Mouse (Mus musculus) kidney, adult 9 months (tissue): ENCODE data around the gene Gm43064.
"Not testable (repeated sequence)": the region's sequence is repeated elsewhere in the genome, so short reads cannot be mapped to it uniquely, and the experiment has no call there.

Experiments used
- DNase-seq: peaks from one replicate; pipeline ENCODE4 v3.0.0; 2022

Gene Gm43064

DNA sequence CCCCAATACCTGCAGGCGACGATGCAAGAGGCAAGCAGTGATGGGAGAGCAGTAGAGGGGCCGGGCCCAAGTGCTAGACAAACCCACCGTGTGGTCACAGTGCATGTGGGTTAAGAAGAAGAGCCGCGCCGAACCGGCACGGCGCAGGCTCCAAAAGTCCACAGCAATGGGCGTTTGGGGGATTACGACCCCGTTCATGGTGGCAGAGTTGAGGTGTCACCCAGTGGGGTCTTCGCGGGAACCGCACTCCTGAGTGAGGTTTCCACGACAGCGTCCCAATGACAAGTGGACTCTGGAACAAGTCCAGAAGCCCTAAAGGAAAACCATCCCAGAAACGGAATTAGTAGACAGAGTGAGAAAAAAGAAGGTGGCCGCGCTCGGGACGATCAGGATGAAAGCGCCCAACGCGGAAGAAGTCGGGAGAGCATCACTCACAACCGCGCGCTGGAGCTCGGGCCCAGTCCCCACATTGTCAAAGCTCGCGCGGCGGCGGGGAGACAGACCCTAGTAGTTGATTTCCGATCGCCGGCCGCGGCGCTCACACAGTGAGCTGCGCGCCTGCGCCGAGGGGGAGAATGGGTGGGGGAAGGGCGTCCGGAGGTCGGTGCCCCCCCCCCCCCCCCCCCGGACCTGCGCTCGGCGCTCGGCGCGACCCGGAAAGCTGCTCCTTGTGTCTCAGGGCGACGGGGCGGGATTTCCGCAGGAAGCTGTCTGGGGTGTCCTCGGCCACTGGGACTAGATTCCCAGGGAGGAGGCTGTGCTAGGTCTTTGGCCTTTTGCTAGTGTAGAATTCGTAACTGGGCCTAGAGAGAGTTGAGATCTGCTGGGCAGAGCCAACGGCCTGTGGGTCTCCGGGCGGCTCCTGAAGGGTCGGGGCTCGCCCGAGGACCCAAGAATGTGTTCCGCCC is at the start of gene Gm43064, which contains the start of the genes Dclre1b and Ap4b1:
Gene Gm43064, plus strand, starts transcription at position 683 of the 908 bp plus-strand sequence.
Gene Dclre1b, minus strand, starts transcription at position 554 of the 908 bp plus-strand sequence.
Gene Ap4b1, plus strand, starts transcription at position 630 of the 908 bp plus-strand sequence.
- peak; percentile 90 for DNase-seq

- no peak for DNase-seq
Measured at GRCm38 (mm10) chr3:103766789-103767188, 42.6 kb upstream of the Gm43064 start.

DNA sequence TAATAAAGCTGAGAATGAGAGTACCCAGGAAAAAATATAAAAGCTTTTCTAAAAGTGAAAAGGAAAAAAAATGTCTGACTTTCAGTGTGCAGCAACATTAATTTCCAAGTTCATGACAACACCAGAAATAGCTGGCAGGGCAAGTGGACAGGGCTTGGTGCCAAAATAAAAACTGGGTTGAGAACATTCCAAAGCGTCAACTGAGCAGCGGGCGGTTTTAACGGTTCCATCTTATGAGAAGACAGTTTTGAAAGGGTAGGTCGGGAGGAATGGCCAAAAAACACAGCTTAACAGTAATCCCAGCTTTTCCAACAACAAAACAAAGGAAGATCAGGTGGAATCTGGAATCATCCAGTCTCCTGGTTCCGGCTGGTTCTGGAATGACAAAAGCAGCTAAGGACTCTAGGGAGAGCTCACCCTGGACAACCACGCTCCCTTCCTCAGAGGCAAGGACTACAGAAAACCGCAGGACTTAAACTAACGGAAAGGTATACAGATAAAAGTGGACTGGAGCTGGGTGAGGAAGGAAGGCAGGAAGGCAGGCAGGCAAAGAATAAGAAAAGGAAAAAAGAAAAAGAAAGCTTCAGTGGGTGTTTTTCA is 37.7 kb upstream of the Gm43064 start:
- peak; percentile 92 for DNase-seq

- DNase-seq: peak; percentile 69
Measured at GRCm38 (mm10) chr3:103772846-103773245, 36.5 kb upstream of the Gm43064 start.

DNA sequence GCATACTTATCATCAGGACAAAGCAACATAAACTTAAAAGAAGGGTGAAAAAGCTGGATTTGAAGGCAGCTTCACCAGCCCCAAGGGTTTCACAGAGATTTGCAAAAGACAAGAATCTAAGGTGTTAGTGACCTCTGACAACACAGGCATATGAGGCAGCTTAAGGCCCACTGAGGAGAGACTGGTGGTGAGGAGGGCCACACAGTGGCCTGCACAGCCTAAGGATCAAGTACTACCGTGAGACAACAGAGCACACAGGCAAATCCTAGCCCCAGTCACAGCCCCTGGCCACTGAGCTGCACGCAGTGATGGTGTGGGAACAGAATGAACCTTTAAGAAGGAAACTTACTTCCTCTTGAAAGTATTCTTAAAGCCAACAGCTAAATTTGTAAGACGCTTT is 35.9 kb upstream of the Gm43064 start:
- DNase-seq: no peak

DNA sequence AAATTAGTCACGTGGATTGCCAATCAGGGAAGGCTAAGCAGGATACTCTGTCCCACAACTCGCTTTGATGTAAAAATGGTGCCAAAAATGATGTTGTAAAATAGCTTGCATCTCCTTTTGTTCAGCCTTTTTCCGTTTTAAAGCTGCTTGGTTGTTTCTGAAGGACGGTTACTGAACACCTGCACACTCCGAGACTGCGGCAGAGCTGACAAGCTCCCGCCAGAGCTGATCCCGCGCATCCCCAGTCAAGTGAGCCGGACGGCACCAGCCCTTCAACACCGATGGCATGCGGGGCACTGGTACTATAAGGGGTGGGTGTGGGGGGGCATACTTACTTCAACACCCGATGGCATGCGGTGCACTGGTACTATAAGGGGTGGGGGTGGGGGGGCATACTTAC is 35.4 kb upstream of the Gm43064 start:
- no peak for DNase-seq

DNA sequence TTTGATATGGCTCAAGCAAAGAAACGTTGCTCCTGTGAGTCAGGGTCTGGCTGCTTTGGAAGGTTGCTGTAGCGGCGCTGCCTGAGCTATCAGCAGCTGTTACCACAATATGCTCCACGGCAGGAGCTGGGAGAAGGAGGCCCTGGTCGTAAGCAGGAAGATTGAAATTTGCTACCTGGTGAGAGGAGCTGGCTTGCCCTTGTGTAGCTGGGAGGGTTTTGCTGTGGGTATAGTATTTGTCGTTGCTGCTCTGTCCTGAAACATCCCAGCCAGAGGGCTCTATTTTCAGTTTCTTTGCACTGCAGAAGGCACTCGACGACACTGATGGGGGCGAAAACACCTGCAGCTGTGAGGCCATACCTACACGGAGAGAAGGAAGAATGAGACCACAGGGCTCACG is 31.4 kb upstream of the Gm43064 start:
- no peak for DNase-seq

DNA sequence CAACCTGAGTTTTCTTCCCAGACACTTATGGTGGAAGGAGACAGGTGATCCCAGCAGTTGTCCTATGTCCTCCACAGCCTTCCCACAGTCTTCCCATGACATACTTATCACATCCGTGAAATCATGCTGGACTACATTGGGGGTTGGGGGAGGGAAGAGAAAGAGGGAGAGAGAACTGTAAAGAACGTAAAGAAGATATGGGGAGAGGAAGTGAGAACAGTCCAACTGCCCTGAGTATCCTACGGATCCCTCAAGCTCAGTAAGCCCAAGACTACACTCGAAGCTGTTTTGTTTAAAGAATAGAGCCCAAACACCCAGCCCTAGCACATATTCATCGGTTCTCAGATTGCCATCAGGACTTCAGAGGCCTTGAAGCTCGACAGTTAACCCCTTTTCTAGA is 30.7 kb upstream of the Gm43064 start:
- no peak for DNase-seq

DNA sequence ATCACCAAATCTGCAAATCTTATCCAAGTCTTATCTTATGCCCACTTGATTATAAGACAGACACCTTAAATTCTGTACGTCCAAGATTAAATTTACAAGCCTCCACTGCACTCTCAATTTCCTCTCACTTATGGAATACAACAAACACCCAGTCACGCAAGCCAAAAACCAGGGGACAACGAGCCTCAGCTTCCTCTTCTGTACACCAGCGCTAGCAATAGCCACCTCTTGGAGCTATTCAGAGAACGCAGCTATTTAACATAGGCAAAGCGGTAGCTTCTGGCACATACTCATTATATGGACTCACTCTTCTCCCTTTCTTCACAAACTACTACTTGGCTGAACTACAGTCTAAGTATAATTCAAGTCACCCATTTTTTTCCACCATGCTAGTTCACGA is 30.2 kb upstream of the Gm43064 start:
- no peak for DNase-seq

DNA sequence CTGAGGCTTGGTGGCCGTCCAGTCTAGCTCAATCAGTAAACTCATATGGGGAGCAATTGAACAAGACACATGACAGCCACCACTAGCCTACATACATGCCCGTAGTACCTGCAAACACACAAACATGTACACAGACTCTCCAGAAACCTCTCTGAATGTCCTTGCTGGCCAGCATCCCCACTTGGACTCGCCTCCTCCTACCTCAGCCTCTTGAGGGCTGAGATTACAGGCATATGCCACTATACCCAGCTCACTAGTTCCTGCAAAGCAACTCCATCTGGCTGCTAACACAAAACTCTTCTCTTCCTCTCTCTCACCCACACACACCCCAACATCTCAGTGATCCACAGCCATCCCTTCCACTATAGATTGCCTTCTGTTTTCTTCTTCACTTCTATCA is 29.1 kb upstream of the Gm43064 start:
- no peak for DNase-seq

- no peak for DNase-seq
Measured at GRCm38 (mm10) chr3:103780777-103781176, 28.6 kb upstream of the Gm43064 start.

DNA sequence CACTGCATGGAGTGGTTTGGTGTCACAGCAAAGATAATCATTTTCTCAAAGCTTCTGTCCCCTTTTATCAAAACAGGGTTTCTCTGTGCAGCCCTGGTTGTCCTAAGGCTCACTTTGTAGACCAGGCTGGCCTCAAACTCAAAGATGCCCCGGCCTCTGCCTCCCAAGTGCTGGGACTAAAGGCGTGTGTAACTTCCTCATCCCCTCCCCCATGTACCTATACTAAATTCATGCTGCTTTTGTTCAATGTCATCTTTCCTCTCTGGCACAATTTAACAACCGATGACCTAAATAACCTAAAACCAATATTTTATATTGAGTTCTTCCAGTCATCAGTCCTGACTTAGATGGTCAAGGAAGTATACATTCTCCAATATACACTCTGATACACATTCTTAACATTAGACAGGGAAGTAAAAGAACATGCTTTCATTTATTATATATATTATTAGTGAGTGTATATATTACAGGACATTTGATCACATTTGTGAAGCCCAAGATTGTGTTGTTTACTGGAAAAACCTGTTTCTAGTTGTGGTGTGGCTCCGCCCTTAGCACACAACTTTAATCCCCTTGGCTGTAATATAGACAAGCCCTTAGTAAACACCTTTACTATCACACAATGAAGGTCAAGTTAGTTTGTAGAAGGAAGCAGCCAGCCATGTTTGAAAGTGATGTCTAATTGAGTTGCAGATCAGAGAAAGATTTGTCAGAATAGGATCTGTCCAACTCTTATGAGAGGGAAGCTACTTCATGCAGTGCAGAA is 26.3 kb upstream of the Gm43064 start:
- no peak for DNase-seq

GRCm38 (mm10) chr3:103787225-103787624 is 22.1 kb upstream of the Gm43064 start:
- no peak for DNase-seq

GRCm38 (mm10) chr3:103789096-103789495 is 20.3 kb upstream of the Gm43064 start:
- DNase-seq: peak; percentile 55

DNA sequence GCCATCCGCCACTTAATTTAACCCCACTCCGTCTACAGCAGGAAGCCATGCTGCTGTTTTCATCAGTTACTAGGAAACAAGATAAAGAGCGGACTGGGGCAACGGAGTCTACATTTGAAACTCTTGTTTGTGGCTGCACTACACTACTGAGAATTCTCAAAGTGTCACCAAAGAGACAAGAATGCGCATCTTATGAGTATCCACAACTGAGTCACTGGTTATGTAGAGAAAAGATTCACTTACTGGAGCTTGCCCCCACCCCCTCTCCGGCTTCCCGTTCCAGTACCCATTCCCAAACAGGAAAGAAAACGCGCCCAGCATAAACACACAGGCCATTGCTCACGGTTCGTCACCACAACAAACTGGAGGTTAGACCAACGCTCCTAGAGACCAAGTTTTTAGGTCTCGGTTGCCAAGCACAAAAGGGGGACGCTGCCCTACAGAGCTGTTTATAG is 19.5 kb upstream of the Gm43064 start:
- peak; percentile 52 for DNase-seq

- peak; percentile 35 for DNase-seq
Measured at GRCm38 (mm10) chr3:103790346-103791145, 18.8 kb upstream of the Gm43064 start.

GRCm38 (mm10) chr3:103791230-103792110 is 17.9 kb upstream of the Gm43064 start, which contains the start of gene Hipk1:
Gene Hipk1 (minus strand): TSS chr3:103791563.
- DNase-seq: peak; percentile 95

DNA sequence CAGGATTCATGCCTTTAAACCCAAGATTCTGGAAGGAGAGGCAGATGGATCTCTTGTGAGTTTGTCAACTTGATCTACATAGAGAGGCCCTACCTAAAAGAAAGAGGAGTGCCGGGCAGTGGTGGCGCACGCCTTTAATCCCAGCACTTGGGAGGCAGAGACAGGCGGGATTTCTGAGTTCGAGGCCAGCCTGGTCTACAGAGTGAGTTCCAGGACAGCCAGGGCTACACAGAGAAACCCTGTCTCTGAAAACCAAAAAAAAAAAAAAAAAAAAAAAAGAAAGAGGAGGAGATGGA is 17.3 kb upstream of the Gm43064 start:
- DNase-seq: not testable (repeated sequence)

- DNase-seq: peak; percentile 39
Measured at GRCm38 (mm10) chr3:103792566-103792965, 16.8 kb upstream of the Gm43064 start.

DNA sequence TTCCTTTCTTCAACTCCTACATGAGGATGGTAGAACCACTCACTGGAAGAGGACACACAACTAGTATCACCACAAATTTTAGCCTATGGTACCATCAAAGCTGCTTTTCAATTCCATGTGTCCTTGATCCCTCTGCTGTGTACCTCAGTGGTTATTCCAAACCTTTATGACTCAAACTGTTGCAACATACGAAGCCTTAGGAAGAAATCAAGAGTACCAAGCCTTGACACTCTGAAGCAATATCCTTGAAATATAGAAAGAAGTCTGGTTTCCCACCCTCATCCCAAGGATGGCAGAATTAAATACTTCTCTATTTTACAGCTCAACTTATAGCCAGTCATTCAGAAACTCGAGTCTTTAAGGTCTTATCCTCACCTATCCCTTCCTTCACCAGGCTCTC is 13.0 kb upstream of the Gm43064 start:
- DNase-seq: no peak

- DNase-seq: no peak
Measured at GRCm38 (mm10) chr3:103799507-103799906, 9.9 kb upstream of the Gm43064 start.
